Mouse (Mus musculus) lung, adult 18-20 months (tissue): ENCODE data around the gene Pign.

Source experiments
- DNase-seq, 2 experiments: peaks; one replicate each; pipeline ENCODE4 v3.0.0; 2022; ENCODE audit warnings: mixed read lengths in 2 of 2

The Pign gene

DNA sequence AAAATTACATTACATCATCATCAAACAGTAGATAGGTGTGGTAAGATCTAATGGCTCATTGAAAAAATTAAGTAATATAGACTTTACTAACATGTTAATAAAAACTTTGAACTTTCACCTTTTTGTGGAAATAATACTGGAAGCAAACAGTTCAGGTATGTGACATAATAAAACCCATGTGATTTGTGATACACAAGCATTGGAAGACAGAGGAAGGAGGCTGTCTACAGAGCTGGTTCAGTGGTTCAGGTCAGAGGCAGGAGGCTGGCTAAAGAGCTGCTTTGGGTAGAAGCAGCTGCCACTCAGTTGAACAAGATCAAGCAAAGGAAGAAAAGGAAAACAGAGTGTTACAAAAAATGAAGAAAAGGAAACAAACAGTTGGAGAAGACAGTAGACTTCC lies 107.4 kb downstream of the Pign start:
- DNase-seq: no peak

DNA sequence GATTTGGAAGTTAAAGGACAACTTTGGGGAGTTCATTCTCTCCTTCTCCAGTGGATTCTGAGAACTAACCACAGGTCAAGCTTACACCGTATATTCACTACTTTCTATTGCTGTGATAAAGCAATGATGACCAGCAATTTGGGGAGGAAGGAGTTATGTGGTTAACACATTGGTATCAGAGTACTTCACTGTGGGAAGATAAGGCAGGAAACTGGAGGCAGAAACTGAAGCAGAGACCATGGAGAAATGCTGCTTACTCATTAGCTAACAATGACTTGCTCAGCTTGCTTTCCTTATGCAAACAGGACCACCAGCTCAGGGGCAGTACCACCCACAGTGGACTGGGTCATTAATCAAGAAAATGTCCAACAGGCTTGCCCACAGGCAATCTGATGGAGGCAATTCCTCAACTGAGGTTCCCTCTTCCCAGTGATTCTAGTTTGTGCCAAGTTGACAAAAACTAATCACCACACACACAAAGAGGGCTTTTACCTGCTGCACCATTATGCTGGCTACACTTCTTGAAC lies 108.2 kb downstream of the Pign start:
- no peak for DNase-seq

DNA sequence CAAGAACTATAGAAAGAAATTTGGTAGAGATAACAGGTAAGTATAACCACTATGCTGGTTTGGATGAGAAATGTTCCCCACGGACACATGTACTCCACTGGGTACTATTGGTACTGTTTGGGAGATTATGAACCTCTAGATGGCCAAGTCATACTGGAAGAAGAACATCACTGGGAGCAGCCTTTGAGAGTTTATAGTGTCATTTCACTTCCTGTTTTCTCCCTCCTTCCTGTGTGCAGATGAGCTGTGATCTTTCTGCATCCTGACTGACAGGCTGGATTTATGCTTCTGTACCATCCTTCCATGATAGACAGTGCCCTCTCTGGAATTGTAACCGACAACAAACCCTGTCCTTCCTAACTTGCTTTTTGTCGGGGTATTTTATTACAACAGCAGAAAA lies 110.3 kb downstream of the Pign start:
- no peak for DNase-seq

DNA sequence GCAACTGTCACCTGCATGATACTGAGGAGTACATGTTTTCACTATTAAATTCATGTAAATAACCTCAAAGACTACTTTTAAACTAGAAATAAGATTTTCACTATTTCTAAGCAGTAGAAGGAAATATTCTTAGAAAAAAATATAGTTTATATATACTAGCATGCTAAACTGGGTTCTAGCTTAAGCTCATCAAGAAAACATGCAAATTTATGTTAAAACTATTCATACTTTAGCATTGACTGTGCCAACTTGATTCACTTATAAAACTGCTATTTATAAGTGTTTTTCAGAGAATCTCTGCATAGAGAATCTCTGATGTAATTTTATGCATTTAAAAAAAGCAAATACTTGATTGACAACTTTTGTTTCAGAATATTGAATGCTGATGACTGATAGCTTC lies 113.3 kb downstream of the Pign start:
- DNase-seq: no peak

DNA sequence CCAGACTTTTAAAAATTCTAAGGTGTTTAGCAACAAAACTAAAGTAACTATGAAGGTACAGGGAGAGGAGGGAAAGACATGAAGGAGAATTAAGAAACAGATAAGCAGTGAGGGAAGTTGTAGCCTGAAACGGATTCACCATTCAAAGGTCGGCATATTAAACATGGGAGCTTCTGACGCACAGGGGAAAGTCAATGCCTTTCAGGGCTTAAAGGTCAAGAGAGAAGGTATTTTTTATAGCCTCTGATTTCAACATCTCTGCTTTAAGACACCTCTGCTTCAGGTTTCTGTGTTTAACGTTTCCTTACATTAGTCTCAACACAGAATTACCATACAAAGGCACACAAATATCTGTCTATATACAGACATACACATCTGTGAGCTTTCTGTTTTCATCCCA lies 113.8 kb downstream of the Pign start:
- DNase-seq: no peak

DNA sequence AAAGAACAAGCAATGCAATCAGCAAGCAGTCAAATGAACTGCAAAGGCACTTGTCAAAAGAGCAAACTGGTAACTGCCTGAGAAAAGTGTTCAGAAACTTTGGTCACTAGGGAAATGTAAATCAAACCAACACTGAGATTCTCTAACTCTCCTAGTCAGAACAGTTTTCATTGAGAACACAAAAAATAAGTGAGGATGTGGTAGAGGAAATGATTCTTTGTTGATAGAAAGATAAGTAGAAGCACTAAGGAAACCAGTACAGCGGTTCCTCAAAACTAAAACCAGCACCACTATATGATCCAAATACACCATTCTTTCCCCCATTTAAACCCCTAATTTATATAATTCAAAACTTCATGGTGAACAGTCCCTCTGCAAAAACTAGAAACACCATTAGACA lies 120.4 kb downstream of the Pign start:
- DNase-seq: no peak

DNA sequence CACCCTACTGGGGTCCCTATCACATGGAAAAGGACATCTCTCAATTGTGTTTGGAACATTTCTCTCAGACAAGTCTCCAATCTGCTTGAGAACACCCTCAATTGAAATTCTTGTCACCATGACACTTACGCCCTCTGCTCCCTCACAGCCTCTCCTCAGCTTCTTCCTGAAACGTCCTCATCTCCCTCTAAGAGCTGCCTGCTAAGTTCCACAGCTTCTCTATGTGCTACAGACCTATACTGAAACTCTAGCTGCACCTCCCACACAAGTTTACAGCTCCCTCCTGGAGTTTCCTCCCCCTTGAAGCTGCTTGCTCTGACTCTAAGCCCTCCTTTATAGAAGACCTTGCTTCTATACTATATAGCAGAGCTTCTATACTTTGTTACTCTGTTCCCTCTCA lies 139.7 kb downstream of the Pign start:
- DNase-seq: no peak

DNA sequence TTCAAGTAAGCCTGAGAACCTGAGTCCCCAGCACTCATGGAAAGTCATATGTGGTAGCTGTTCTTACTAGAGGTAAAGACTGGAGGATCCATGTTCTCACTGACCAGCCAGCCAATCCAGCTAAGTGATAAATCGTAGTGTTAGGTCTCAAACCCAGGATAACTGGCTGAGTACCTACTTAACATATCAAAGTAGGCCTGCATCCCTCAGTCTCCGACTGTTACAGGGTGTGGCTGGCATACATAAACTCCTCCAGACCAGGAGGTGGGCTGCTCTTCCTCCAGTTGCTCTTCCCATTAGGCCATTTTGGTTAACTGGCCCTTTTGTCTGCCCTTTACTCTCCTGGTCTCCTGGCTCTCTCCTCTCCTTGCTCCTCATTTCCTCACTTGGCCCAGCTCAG lies 141.2 kb downstream of the Pign start:
- DNase-seq: no peak

DNA sequence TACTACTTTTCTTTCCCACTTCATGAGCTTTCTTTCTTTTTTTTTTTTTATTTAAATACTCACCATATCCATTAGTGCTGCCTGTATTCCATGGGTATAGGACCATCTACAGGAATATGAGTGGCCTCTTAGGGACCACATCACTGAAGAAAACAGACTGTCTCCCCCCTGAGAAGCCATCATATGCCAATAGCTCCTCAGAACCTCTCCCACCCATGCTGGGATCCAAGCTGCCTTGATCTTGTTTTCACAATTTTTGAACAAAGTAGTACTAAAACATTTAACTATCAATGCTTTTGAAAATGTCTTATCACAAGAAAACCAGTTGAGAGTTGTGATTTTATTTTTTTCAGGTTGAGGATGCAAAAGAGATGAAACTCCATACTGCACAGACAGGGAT lies 145.4 kb downstream of the Pign start:
- no peak for DNase-seq

DNA sequence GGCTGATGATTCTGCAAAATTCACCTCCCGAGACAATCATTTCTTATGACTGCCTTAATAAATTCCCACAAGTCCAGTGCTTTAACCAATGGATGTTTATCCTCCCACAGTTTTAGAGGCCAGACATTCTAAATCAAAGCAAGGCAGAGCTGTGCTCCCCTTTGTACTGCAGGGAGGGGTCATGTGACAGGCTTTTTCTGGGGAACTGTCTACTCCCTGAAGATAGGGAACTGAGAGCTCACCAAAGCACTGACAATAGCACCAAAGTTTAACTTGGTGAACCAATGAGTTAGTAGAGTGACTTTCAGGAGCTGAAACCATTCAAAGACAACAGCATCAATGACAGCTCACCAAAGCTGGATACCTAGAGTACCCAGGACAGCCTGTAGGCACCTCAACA lies 156.4 kb downstream of the Pign start:
- DNase-seq: no peak

DNA sequence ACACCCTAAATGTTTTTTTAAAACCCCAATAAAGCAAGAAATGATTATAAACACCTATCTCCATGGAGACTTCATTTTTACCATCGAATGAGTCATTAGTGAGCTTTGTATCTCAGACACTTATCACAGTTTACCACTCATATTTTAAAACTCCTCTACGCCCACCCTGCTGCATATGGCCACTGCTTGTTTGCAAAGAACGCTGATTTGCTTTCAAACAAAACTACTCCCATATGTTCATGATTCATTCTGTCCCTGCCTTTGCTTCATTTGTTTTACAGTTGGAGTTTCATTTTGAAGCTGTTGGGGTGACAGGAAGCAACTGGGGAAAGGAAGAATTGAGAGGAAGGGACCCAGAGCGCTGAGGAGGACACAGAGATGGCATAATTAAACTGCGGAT lies 170.9 kb downstream of the Pign start:
- DNase-seq: no peak

DNA sequence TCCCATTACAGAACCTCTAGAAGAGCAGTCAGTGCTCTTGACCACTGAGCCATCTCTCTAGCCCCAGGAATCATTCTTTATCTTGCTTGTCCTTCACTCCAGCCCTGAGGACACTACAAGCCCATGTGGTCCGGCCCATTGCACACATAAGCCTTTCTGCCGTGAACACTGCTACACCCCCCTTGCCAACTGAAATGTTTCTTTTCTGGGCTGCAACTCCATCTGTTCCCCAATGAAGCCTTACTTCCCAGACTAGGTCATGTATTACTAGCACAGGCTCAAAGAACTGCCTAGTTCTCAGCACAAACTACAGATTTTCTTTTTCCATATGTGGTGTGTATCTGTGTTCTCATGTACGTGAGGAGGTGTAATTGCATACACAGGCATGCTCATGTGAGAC lies 174.0 kb downstream of the Pign start:
- no peak for DNase-seq

DNA sequence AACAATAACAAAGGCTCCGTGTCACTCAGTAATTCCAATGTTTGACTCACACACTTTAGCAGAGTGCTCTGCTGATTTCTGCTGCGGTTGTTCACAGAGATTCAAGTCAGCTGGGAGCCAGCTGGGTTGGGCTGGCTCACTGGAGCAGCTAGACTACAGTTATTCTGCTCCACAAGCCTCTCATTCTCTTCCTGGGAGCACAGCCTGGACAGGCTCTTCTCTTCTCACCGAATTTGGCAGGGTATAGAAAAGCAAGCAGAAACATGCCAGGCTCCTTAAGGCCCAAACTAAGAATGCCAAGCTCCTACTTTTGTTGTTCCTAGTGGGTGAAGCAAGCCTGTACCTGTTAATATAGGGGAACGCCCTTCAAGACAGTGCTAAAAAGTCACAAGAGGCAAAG lies 176.4 kb downstream of the Pign start:
- DNase-seq: no peak
